Mouse (Mus musculus) ES-E14 (cell line): Measurements from ENCODE around the gene Fcgr4.
"Not testable (repeated sequence)": the region's sequence is repeated elsewhere in the genome, so short reads cannot be mapped to it uniquely, and the experiment has no call there.

Source experiments
- HCFC1 ChIP-seq: IDR thresholded peaks from 2 replicates; pipeline ENCODE4 v1.6.1; 2012; ENCODE audit warnings: low read length, inconsistent platforms, borderline replicate concordance; ENCODE audit not compliant: insufficient read depth
- MAFK ChIP-seq: IDR thresholded peaks from 2 replicates; pipeline ENCODE4 v1.6.1; 2014; ENCODE audit warnings: mild to moderate bottlenecking, low read depth, low read length, inconsistent platforms; ENCODE audit not compliant: insufficient read depth
- ZC3H11A ChIP-seq: IDR thresholded peaks from 2 replicates; pipeline ENCODE4 v1.6.1; 2012; ENCODE audit warnings: low read depth, mild to moderate bottlenecking, inconsistent platforms, low read length, borderline replicate concordance

DNA sequence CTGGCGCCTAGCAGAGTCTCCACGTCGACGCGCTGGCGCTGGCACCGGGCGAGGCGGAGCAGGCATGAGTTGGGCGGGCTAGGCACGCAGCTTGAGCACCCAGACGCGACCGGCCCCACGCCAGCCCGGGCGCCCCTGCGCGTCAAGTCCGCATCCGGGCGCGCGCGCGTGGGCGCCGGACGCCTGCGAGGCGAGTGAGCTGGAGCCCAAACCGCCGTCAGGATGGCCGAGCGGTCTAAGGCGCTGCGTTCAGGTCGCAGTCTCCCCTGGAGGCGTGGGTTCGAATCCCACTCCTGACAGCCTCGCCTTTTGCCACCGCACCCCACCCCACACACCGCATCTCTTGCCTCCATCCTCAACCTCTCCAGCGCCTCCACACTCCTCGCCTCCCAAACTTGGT, 47.0 kb downstream of the Fcgr4 start:
- not testable (repeated sequence) for TF ChIP-seq MAFK, ZC3H11A, HCFC1
